Mouse (Mus musculus) sigmoid colon, adult 10 weeks (tissue): ENCODE data around the gene Fcrl6. TPM values are rescaled to one million over a fixed set of nuclear protein-coding genes. Genes with fewer than 3 reads are reported as not detected.

Experiments used
- polyA plus RNA-seq: library from polyadenylated mRNA; stranded (reverse); fragments of 350-450 nt; fragmentation: Illumina TruSeq; extraction: RNeasy Lipid Tissue Mini Kit (QIAGEN cat#74804); gene quantifications from one replicate; pipeline ENCODE4 v1.2.3, GENCODE M21; 2014; ENCODE audit warnings: low read depth, low replicate concordance

Gene Fcrl6
- not detected for polyA plus RNA-seq

GRCm38 (mm10) chr1:172602326-172602725, at the start of gene Fcrl6:
Fcrl6 (minus strand) TSS chr1:172602551.

DNA sequence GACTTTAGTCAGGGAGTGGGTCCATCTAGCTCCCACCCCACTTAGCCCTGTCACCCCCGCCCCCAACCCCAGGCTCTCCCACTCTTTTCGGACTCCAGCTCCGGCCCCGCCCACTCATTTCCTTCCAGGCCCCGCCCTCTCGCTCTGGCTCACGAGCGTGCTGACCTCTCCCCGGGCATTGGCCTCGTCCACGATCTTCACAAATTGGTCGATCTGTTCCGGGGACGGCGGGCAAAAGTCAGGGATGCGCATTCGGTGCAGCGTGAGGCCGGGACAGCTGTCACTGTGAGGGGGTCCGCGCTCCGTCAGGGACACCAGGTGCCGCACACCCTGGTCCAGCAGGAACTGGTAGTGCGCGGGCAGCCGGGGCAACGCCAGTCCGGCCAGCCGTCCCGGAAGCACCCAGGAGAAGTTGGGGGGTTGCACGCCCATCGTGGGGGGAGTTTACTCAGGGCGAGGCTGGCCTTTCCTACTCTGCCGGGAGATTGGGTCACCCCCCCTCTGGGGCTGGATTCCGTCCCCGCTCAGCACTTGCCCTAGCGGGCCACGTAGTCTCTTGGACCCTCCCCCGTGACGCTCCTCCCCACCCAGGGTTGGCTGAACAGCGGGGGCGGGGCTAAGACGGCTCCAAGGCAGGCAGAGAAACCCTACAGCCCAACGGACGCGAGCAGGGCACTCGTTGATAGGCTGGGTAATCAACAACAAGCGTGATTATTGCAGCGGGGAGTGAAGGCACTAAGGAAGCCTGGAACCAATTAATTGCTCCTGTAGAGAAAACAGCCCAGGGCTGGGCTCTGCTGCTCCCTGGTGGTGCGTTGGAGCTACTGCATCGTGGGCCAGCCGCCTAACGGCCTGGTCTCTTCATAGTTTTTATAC, 30.3 kb upstream of the Fcrl6 start, which contains the start of gene Dusp23:
Gene Dusp23, minus strand, starts transcription at position 512 of the 876 bp plus-strand sequence.

DNA sequence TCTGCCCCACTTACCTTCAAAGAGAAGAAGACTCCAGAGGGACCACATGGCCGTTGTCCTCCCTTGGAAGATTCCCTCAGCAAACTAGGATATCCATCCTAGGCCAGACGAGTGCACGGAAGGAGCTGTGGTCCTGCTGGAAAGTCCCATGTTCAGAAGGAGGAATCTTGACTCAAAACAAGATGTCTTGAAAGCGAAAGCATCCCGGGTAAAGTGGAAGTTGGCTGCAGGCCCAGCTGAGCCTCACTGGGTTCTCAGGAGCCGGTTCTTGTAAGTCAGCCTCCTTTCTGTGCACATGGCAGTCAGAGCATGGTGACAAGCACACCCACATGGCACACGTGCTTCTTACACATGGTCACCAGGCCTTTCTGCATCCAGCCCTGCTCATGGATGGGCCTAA, 12.0 kb downstream of the Fcrl6 start, which contains the start of gene Slamf8:
Gene Slamf8, minus strand, starts transcription at position 184 of the 400 bp plus-strand sequence.

GRCm38 (mm10) chr1:172555638-172556037, 46.7 kb downstream of the Fcrl6 start, which contains the start of gene Vsig8:
Vsig8 (plus strand) TSS chr1:172555938.

Other genes with a start within 250 kb of the Fcrl6 start
- 33.9 TPM for gene Pigm, start 226.0 kb downstream of the Fcrl6 start, polyA plus RNA-seq
- gene Slamf9, start 127.2 kb downstream of the Fcrl6 start, polyA plus RNA-seq: 1.1 TPM
- 5.1 TPM for gene Igsf9, start 120.8 kb downstream of the Fcrl6 start, polyA plus RNA-seq
- 81.6 TPM for gene Tagln2, start 102.5 kb downstream of the Fcrl6 start, polyA plus RNA-seq
- 3.1 TPM for gene Cfap45, start 81.8 kb downstream of the Fcrl6 start, polyA plus RNA-seq
- gene Vsig8, start 46.6 kb downstream of the Fcrl6 start, polyA plus RNA-seq: not detected
- 0.63 TPM for gene Slamf8, start 12.0 kb downstream of the Fcrl6 start, polyA plus RNA-seq
- 3.2 TPM for gene Dusp23, start 30.4 kb upstream of the Fcrl6 start, polyA plus RNA-seq
- not detected for gene Crp, start 95.5 kb upstream of the Fcrl6 start, polyA plus RNA-seq